Mouse (Mus musculus) midbrain, embryonic 14.5 days (tissue): ENCODE measurements around the gene Gm45234. TPM values are rescaled to one million over a fixed set of nuclear protein-coding genes. Genes with fewer than 3 reads are reported as not detected.
"Not testable (repeated sequence)": the region's sequence is repeated elsewhere in the genome, so short reads cannot be mapped to it uniquely, and the experiment has no call there.

ENCODE experiments used
- ATAC-seq: fragments of 200-750 bp; cut with Nextera tagmentation; 2 replicates; pipeline ENCODE4 v1.8.0; 2017; ENCODE audit warnings: moderate number of reproducible peaks, moderate library complexity; ENCODE audit not compliant: low FRiP score, low TSS enrichment
- DNase-seq: peaks from one replicate; pipeline ENCODE4 v3.0.0-alpha.2; 2015
- H3K27ac ChIP-seq: fragments of 300-500 bp; sonication (generic); replicated peaks from 2 replicates; pipeline ENCODE4 v1.5.1; 2014; ENCODE audit warnings: mild to moderate bottlenecking, low read depth, low read length, moderate library complexity
- H3K27me3 ChIP-seq: fragments of 300-500 bp; sonication (generic); 2 replicates; pipeline ENCODE4 v1.6.1; 2014; ENCODE audit warnings: low read length, control low read depth, mixed read lengths; ENCODE audit not compliant: control insufficient read depth, insufficient read depth
- H3K36me3 ChIP-seq: fragments of 300-500 bp; sonication (generic); 2 replicates; pipeline ENCODE4 v1.6.1; 2014; ENCODE audit warnings: low read length, control low read depth; ENCODE audit not compliant: control insufficient read depth, insufficient read depth
- H3K4me1 ChIP-seq: fragments of 300-500 bp; sonication (generic); 2 replicates; pipeline ENCODE4 v1.6.1; 2014; ENCODE audit warnings: mild to moderate bottlenecking, antibody characterized with exemption, low read length, control low read depth; ENCODE audit not compliant: control insufficient read depth, insufficient read depth
- H3K4me2 ChIP-seq: fragments of 300-500 bp; sonication (generic); 2 replicates; pipeline ENCODE4 v1.6.1; 2014; ENCODE audit warnings: mild to moderate bottlenecking, low read length, moderate library complexity
- H3K4me3 ChIP-seq: fragments of 300-500 bp; sonication (generic); replicated peaks from 2 replicates; pipeline ENCODE4 v1.5.1; 2014; ENCODE audit warnings: low read depth, low read length
- H3K9ac ChIP-seq: fragments of 300-500 bp; sonication (generic); replicated peaks from 2 replicates; pipeline ENCODE4 v1.6.1; 2014; ENCODE audit warnings: mild to moderate bottlenecking, low read length, moderate library complexity
- H3K9me3 ChIP-seq: fragments of 300-500 bp; sonication (generic); 2 replicates; pipeline ENCODE4 v1.6.1; 2016; ENCODE audit warnings: low read length, control low read depth, mixed read lengths; ENCODE audit not compliant: control insufficient read depth
- whole genome bisulfite sequencing: fragments of 180-500 bp; shearing (Covaris S2); extraction: QIAGEN DNeasy Blood & Tissue Kit; methylation state at CpG from one replicate; pipeline ENCODE4 v1.1.7; 2014; 5-methylcytosine and 5-hydroxymethylcytosine counted together
- polyA plus RNA-seq: library from polyadenylated mRNA; unstranded; fragments of >200 nt; fragmentation: Nextera tagmentation; extraction: Ambion mirVana; gene quantifications from 2 replicates; pipeline ENCODE4 v1.2.1, GENCODE M21; 2014

Gm45234 gene
- not detected in 2 replicates for polyA plus RNA-seq

DNA sequence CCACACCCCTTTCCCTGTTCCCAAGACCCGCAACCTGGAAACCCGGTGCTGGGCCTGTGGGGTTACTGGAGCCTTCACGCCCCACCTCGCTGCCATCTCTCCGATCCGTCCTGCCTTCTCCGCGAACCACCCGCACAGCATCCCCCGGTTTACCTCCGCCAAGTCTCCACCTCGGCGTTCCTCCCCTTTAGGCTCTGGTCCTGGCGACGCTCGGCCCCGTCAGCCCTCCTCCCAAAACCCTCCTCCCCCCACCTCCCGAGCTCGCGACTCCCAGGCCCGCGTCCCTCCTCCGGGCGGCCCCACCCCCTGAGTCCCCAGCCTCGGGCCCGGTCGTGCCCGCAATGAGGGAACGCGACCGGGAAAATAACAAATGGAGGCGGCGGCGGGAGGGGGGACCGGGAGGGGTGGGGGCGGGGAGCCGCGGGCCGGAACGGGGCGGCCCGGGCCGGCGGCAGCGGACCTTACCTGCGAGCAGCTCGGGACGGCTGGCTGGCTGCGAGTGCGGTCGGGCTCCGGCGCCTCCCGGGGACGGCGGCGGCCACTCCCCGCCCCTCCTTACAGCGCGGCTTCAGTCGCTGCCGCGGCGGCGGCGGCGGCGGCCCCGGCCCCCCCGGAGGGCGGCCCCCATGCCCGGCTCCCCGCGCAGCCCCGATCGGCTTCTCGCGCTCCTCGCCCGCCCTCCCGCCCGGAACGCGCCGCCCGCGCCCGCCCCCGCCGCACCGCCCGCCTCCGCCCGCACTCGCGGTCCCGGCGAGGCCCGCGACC is at the start of gene Gm45234, which contains the start of gene Atn1:
Gm45234 (minus strand) TSS at position 191 of the 765 bp plus-strand sequence.
Atn1 (minus strand) TSS at position 694 of the 765 bp plus-strand sequence.
- Histone ChIP-seq H3K36me3 (peaks cover 6% of the 10 kb centered on the region; the same call in 1 of the 2 replicates), H3K4me3 (peak within 1 kb of the TSS; percentile 79), H3K9me3 (no peaks in the 10 kb centered on the region), H3K4me1 (peaks cover 41% of the 10 kb centered on the region), H3K4me2 (peak within 1 kb of the TSS; percentile 70), H3K9ac (peak within 1 kb of the TSS; percentile 93), H3K27ac (peak within 1 kb of the TSS; percentile 97), H3K27me3 (no peaks in the 10 kb centered on the region)
- ATAC-seq (peak; percentile 66), DNase-seq (peak; percentile 82)
- WGBS, result 1% methylated on average over 65 of the region's 100 CpGs

DNA sequence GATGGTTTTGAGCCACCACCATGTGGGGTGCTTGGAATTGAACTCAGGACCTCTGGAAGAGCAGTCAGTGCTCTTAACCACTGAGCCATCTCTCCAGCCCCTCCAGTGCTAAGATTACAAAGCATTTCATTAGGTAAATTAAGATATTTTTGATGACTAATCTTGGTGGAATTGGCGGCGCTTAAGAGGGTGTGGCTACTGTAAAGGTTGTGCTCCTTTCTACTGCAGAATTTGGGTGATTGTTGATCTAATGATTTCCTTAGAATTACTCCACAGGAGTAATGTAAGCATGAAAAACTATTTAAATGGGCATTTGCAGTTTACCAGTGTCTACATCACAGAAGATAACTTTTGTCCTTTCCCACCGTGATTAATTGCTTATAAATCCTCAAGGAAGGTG is 48.5 kb upstream of the Gm45234 start:
- ATAC-seq (no peak), DNase-seq (no peak)
- no peak overlapping the region for H3K27ac ChIP-seq
- no peaks in the 10 kb centered on the region for H3K27me3 ChIP-seq
- H3K4me2 ChIP-seq, result no peak overlapping the region
- no peaks in the 10 kb centered on the region for H3K9me3 ChIP-seq
- peaks cover 24% of the 10 kb centered on the region for H3K4me1 ChIP-seq
- WGBS, result 90% methylated on average over 3 of the region's 3 CpGs
- no peak overlapping the region for H3K9ac ChIP-seq
- no peaks in the 10 kb centered on the region for H3K36me3 ChIP-seq
- no peak overlapping the region for H3K4me3 ChIP-seq

DNA sequence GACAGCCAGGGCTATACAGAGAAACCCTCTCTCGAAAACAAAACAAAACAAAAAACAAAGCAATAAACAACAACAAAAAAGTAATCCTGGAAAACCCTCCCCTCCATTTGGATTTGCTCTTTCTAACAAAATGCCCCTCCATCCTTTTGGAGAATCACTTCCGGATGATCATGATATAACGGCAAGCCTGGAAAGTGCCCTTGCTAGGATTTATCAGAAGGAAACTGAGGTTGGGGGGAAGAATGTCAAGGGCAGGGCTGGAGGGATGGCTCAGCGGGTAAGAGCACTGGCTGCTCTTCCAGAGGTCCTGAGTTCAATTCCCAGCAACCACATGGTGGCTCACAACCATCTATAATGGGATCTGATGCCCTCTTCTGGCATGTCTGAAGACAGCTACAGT is 47.9 kb upstream of the Gm45234 start:
- WGBS, result 90% methylated on average over 4 of the region's 4 CpGs
- not testable (repeated sequence) for ATAC-seq, DNase-seq

DNA sequence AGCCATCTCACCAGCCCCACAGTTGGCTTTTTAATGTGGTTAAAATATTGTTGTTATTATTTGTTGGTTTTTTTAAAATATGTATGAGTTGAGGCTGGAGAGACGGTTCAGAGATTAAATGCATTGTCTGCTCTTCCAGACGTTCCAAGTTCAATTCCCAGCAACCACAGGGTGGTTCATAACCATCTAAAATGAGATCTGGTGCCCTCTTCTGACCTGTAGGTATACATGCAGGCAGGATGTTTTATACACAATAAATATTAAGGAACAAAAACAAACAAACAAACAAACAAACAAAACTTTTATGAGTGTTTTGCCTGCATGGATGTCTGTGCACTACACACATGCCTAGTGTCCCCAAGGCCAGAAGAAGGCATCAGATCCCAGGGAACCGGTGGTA is 47.2 kb upstream of the Gm45234 start:
- H3K4me3 ChIP-seq, result no peak overlapping the region
- H3K9me3 ChIP-seq, result no peaks in the 10 kb centered on the region
- no peak overlapping the region for H3K4me2 ChIP-seq
- no peaks in the 10 kb centered on the region for H3K36me3 ChIP-seq
- H3K9ac ChIP-seq, result no peak overlapping the region
- ATAC-seq (no peak), DNase-seq (no peak)
- WGBS, result 74% methylated on average over 3 of the region's 3 CpGs
- H3K27me3 ChIP-seq, result no peaks in the 10 kb centered on the region
- H3K27ac ChIP-seq, result no peak overlapping the region
- H3K4me1 ChIP-seq, result peaks cover 14% of the 10 kb centered on the region

More for the DNA sequence above, 47.9 kb upstream of the Gm45234 start:
- H3K27ac ChIP-seq, H3K27me3 ChIP-seq, H3K4me3 ChIP-seq, H3K4me2 ChIP-seq, H3K9me3 ChIP-seq, H3K36me3 ChIP-seq, H3K9ac ChIP-seq: not testable (repeated sequence)
- H3K4me1 ChIP-seq, result peaks cover 17% of the 10 kb centered on the region

- H3K9ac ChIP-seq, H3K27ac ChIP-seq, H3K27me3 ChIP-seq, H3K9me3 ChIP-seq, ATAC-seq, H3K4me3 ChIP-seq, H3K36me3 ChIP-seq, DNase-seq, H3K4me2 ChIP-seq: not testable (repeated sequence)
- peaks cover 14% of the 10 kb centered on the region for H3K4me1 ChIP-seq
- 18% methylated on average over 6 of the region's 9 CpGs for WGBS
These were observed 46.6 kb upstream of the Gm45234 start for GRCm38 (mm10) chr6:124802400-124802799.

GRCm38 (mm10) chr6:124796200-124796599 is 40.4 kb upstream of the Gm45234 start:
- Histone ChIP-seq H3K36me3 (no peaks in the 10 kb centered on the region), H3K27ac (no peak overlapping the region), H3K4me3 (no peak overlapping the region), H3K27me3 (no peaks in the 10 kb centered on the region), H3K4me2 (no peak overlapping the region), H3K9me3 (no peaks in the 10 kb centered on the region), H3K9ac (no peak overlapping the region), H3K4me1 (no peaks in the 10 kb centered on the region)
- ATAC-seq (no peak), DNase-seq (no peak)
- 80% methylated on average over 2 of the region's 2 CpGs for WGBS

GRCm38 (mm10) chr6:124795781-124796180 is 40.0 kb upstream of the Gm45234 start:
- DNase-seq (no peak), ATAC-seq (no peak)
- Histone ChIP-seq H3K4me1 (no peaks in the 10 kb centered on the region), H3K27me3 (no peaks in the 10 kb centered on the region), H3K9me3 (no peaks in the 10 kb centered on the region), H3K4me2 (no peak overlapping the region), H3K9ac (no peak overlapping the region), H3K36me3 (no peaks in the 10 kb centered on the region), H3K27ac (no peak overlapping the region), H3K4me3 (no peak overlapping the region)
- 70% methylated on average over 4 of the region's 4 CpGs for WGBS

DNA sequence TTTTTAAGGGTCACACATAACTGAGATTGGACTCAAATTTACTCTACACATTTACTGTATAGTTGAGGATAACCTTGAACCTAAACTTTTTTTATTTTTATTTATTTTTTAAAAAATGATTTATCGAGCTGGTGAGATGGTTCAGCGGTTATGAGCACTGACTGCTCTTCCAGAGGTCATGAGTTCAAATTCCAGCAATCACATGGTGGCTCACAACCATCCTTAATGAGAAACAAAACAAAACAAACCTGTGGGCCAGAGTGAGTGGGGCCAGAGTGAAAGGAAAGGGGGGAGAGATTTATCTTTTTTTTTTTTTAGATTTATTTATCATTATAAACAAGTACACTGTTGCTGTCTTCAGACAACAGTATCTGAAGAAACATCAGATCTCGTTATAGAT is 36.1 kb upstream of the Gm45234 start:
- H3K4me1 ChIP-seq, result no peaks in the 10 kb centered on the region
- H3K36me3 ChIP-seq, result no peaks in the 10 kb centered on the region
- no peak overlapping the region for H3K27ac ChIP-seq
- no peak for DNase-seq
- H3K9ac ChIP-seq, result no peak overlapping the region
- no peak overlapping the region for H3K4me3 ChIP-seq
- 93% methylated on average over 3 of the region's 3 CpGs for WGBS
- H3K9me3 ChIP-seq, result no peaks in the 10 kb centered on the region
- H3K27me3 ChIP-seq, result no peaks in the 10 kb centered on the region
- no peak overlapping the region for H3K4me2 ChIP-seq
- no peak for ATAC-seq

DNA sequence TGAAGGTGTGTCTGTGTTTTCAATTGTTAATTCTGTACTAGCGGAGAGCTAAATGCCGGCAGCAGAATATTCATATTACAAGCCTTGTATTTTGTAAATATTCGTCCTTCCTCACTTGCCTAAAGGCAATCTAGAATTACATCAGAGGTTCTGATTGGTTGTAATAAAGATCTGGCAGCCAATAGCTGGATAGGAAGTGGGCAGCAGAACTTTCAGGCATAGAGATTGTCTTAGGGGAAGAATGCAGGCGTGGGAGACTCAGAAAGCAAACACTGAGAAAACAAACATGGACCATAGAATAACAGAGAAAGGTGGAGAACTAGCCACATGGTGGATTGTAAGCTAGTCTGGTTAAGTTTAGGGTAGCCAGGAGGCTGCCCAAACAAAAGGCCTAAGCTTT is 34.3 kb upstream of the Gm45234 start:
- no peaks in the 10 kb centered on the region for H3K27me3 ChIP-seq
- H3K4me1 ChIP-seq, result no peaks in the 10 kb centered on the region
- no peak for ATAC-seq
- DNase-seq, result no peak
- no peaks in the 10 kb centered on the region for H3K9me3 ChIP-seq
- no peak overlapping the region for H3K4me2 ChIP-seq
- H3K36me3 ChIP-seq, result no peaks in the 10 kb centered on the region
- no peak overlapping the region for H3K9ac ChIP-seq
- 80% methylated on average over 4 of the region's 4 CpGs for WGBS
- no peak overlapping the region for H3K27ac ChIP-seq
- no peak overlapping the region for H3K4me3 ChIP-seq
